Mouse (Mus musculus): ENCODE measurements around the gene Tmem87a. TPM values are rescaled to one million over a fixed set of nuclear protein-coding genes. Genes with fewer than 3 reads are reported as not detected.

Tmem87a gene
- total RNA-seq (2021): 10 to 100 TPM; 31.4 to 34.1 TPM
- long read RNA-seq, transcript Tmem87a-201 (20 exons, 2,874 nt): major isoform, 10 of 14 reads
- long read RNA-seq, partial matches to known transcripts: 0 of 14 reads
- long read RNA-seq, other reads (novel, unspliced or antisense): 3 of 14 reads

GRCm38 (mm10) chr2:120403986-120404822 is at the start of gene Tmem87a:
TSS of gene Tmem87a (minus strand) at chr2:120404113.
- DNase-seq (ENCODE audit: low spot score in 2 of 2): peak; percentile 92 to 93

GRCm38 (mm10) chr2:120452600-120452999 is 48.7 kb upstream of the Tmem87a start:
- no peak for DNase-seq (ENCODE audit: low spot score in 2 of 2)

- DNase-seq (ENCODE audit: low spot score in 2 of 2): no peak
These were observed 46.8 kb upstream of the Tmem87a start for GRCm38 (mm10) chr2:120450724-120451123.

- no peak for DNase-seq (ENCODE audit: low spot score in 2 of 2)
These were observed 43.4 kb upstream of the Tmem87a start for GRCm38 (mm10) chr2:120447306-120447705.

GRCm38 (mm10) chr2:120446373-120446772 is 42.5 kb upstream of the Tmem87a start:
- no peak for DNase-seq (ENCODE audit: low spot score in 2 of 2)

- no peak for DNase-seq (ENCODE audit: low spot score in 2 of 2)
These were observed 40.6 kb upstream of the Tmem87a start for GRCm38 (mm10) chr2:120444486-120444885.

- DNase-seq (ENCODE audit: low spot score in 2 of 2): no peak
These were observed 20.5 kb upstream of the Tmem87a start for GRCm38 (mm10) chr2:120424386-120424785.

- DNase-seq (ENCODE audit: low spot score in 2 of 2): peak in 1 of 2 experiments; percentile 5
These were observed 11.0 kb upstream of the Tmem87a start for GRCm38 (mm10) chr2:120414738-120415414.

- no peak for DNase-seq (ENCODE audit: low spot score in 2 of 2)
These were observed 10.2 kb upstream of the Tmem87a start for GRCm38 (mm10) chr2:120414113-120414512.

GRCm38 (mm10) chr2:120411096-120411628 is 7.2 kb upstream of the Tmem87a start:
- DNase-seq (ENCODE audit: low spot score in 2 of 2): no peak

GRCm38 (mm10) chr2:120404823-120405765 is 1.2 kb upstream of the Tmem87a start:
- DNase-seq (ENCODE audit: low spot score in 2 of 2): no peak

- no peak for DNase-seq (ENCODE audit: low spot score in 2 of 2)
These were observed 294 bp downstream of the Tmem87a start, which contains the start of gene Ganc for GRCm38 (mm10) chr2:120403653-120403985. TSS of gene Ganc (plus strand) at chr2:120403896.

- no peak for DNase-seq (ENCODE audit: low spot score in 2 of 2)
These were observed 1.1 kb downstream of the Tmem87a start for GRCm38 (mm10) chr2:120402813-120403212.

- DNase-seq (ENCODE audit: low spot score in 2 of 2): no peak
These were observed 6.0 kb downstream of the Tmem87a start for GRCm38 (mm10) chr2:120397951-120398350.

GRCm38 (mm10) chr2:120392406-120392805 is 11.5 kb downstream of the Tmem87a start:
- no peak for DNase-seq (ENCODE audit: low spot score in 2 of 2)

- no peak for DNase-seq (ENCODE audit: low spot score in 2 of 2)
These were observed 13.0 kb downstream of the Tmem87a start for GRCm38 (mm10) chr2:120390934-120391333.

- no peak for DNase-seq (ENCODE audit: low spot score in 2 of 2)
These were observed 14.5 kb downstream of the Tmem87a start for GRCm38 (mm10) chr2:120389376-120389775.

GRCm38 (mm10) chr2:120387291-120387690 is 16.6 kb downstream of the Tmem87a start:
- DNase-seq (ENCODE audit: low spot score in 2 of 2): no peak

- DNase-seq (ENCODE audit: low spot score in 2 of 2): no peak
These were observed 17.6 kb downstream of the Tmem87a start for GRCm38 (mm10) chr2:120386264-120386663.

- DNase-seq (ENCODE audit: low spot score in 2 of 2): no peak
These were observed 30.1 kb downstream of the Tmem87a start for GRCm38 (mm10) chr2:120373858-120374257.
